Mouse (Mus musculus) left cerebral cortex, postnatal 36 days (tissue): ENCODE data around the gene a. TPM values are rescaled to one million over a fixed set of nuclear protein-coding genes. Genes with fewer than 3 reads are reported as not detected.
A peak's percentile ranks its signal among the peaks of the same experiment; 100 is the strongest.

Source experiments
- DNase-seq, 2 experiments: peaks; one replicate each; pipeline ENCODE4 v3.0.0; 2021 to 2022; ENCODE audit warnings: low spot score in 2 of 2, mixed read lengths in 1 of 2
- intact Hi-C: fragments of 180-260 bp; cut with DNase I; formaldehyde crosslinking; loops from one replicate; pipeline ENCODE4 v1.15.1; 2025
- total RNA-seq, 2 experiments: library from RNA; stranded (reverse); gene quantifications; 2 replicates each; pipeline ENCODE4 v1.2.3; 2021

Gene a
- not detected for total RNA-seq

DNA sequence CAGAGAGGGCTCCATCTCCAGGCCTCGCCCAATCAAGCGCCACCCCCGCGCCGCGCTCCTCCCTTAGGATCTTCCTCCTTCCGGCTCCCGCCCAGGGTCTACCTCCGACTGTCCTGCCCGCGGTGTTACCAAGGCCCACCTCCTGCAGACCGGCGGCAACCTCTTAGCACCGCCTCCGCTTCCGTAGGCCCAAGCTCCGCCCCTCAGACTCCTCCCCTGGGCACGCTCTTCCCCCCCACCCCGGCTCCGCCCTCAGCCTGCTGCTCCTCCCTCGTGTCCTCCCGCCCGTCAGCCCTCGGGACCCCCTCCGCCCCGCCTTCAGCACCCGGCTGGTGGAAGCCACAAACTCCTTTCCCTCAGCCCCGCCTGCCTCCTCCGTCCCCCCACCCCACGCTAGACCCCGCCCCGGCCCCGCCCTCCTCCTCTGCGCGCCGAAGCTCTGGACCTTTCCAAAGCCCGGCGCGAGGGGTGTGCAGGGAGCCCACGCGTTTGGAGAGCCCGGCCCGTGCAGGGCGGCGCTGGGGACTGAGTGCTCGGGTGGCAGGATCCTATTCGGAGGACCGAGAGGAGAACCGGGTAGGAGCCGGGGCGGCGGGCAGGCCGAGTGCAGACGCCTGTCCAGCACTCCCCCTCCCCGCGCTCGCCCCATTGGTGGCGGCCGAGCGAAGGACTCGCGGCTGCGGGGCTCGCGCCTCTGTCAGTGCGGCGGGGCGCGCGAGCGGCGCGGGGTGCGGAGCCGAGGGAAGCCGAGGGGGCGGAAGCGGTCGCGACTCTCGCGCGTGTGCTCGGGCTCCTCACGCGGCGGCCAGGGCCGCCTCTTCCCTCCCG lies at the start of gene a, which contains the start of gene Raly:
a (plus strand) TSS at position 747 of the 828 bp plus-strand sequence.
Raly (plus strand) TSS at position 441 of the 828 bp plus-strand sequence.
- intact Hi-C loops: loop anchor here (5.0 kb wide), 1 partner anchor 61 kb away; no protein-coding TSS in a partner anchor

DNA sequence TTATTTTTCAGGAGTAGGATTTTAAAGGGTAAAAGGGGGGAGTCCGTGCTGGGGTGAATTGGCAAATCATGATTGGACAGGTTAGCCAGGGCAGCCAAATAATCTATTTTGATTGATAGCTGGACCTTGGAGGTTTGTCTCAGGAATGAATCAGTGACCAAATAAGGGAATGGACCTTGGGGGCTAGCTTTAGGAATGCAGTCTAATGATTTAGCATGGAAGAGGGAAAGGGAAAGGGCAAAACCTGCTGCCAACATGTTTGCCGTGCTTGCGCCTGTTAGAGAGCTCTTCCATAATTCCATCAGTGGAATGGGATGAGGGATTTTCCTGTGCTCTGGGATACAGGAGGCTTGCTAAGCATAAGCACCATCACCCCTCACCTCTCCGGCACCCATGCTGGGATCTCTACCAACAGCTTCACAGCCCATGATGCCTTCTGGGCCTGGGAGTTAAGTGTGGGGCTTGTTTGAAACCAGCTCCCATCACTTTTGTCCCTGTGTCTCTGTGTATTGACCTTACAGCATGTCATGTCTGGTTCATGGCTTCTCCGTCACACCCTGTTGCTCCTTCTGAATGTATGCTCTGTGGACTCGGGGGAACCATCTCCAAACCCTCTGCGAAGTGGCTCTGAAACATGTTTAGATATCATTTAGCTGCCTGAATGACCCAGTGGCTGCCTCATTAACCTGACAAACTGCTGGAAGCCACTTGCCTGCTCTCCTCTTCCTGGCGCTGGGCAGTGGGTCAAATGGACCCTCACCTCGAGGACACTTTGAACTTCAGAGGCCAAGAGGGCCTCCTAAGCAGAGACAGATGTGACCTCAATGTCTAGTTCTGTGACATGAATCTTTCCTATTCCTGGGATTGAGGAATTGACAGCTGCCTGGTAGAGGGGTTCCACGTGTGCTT lies 48.0 kb upstream of the a start:
- DNase-seq: no peak
- intact Hi-C loops: no loop called here

More for the DNA sequence above, at the start of gene a, which contains the start of gene Raly:
- DNase-seq: peak; percentile 94

DNA sequence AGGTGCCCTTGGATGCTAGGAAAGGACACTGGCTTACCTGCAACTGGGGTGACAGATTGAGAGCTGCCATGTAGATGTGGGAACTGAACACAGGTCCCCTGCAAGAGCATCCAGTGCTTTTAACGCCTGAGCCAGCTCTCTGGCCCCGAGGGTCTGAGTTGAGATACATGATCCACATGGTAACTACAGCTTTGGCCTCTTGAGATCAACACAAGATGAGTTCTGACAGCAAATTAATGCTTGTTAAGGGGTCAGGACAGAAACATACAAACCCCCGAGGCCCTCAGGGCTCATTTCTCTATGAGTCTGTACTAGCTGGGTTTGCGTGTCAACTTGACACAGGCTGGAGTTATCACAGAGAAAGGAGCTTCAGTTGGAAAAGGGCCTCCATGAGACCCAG lies 47.3 kb upstream of the a start:
- intact Hi-C loops: no loop called here
- no peak for DNase-seq

DNA sequence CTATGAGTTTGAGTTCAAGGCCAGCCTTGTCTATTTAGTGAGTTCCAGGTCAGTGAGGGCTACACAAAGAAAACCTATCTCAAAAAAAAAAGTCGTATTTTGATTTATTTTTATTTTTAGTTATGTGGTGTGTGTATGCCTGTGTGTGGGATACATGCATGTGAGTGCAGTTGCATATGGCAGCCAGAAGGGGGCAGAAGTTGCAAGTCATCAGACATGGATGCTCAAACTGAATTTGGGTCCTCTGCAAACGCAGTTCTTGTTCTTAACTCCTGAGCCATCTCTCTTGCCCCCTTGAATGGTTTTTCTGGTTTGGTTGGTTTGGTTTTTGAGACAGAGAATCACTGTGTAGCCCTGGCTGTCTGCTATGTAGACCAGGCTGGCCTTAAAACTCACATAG lies 42.8 kb upstream of the a start:
- intact Hi-C loops: no loop called here
- no peak for DNase-seq

DNA sequence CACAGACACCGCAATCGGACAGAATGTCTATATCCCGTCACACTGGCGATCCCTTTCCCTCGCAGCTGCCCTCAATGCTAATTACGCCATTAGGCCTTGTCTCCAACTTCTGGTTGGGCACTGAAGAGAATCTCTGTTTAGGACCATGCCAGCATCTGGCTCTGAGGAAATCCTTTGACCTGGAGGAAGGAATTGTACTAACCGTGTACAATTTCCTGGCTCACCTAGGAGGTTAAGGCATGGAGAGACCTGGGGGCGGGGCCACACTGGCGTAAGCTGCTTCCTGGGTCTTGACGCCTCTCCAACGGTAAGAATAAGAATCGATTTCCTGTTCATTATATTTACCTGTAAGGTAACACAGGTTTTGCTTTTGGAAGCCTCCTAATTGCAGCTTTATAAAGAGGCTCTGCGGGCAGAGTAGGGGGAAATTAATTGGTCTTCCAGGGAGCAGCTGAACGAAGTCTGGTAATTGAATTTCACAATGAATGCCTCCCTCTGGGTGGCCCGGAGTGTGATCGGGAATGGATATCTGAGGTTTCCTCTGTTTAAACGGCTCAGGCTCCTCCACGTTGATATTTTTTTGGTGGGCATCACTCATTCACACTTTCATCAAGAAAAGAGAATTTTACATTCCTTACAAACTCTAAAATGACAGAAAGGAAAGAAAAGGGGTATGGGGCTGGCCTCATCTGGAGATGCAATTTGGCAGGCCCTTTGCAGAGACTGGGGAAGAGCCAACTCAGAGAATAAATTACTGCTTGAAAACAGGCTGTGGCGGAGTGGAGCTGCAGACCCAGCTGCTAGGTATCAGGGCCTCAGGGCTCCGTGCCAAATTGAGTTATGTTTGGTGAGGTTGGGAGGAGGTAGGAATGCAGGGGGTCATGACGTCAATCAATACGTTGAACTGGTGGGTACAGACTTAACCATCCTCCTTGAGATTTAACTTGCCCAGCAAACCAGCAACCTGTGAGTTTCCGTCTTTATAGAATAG lies 41.9 kb upstream of the a start:
- no peak for DNase-seq
- intact Hi-C loops: no loop called here

DNA sequence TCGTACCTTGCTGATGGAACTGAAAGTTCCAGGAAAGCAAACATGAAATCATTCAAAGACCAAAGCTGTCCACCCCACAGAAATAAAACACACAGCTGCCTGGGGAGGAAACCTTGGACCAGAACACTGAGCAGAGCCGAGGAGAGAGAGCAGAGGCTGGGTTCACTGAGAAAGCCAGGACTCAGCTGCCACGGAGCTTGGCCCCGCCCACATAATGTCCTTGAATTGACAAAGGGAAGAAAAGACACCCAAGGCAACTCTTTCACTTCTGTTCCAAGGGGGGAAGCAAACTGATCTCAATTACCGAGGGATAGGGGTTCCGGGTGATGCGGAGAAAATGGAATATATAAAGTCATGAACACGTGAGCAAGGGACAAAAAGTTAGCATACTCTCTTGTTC lies 39.3 kb upstream of the a start:
- intact Hi-C loops: no loop called here
- no peak for DNase-seq

DNA sequence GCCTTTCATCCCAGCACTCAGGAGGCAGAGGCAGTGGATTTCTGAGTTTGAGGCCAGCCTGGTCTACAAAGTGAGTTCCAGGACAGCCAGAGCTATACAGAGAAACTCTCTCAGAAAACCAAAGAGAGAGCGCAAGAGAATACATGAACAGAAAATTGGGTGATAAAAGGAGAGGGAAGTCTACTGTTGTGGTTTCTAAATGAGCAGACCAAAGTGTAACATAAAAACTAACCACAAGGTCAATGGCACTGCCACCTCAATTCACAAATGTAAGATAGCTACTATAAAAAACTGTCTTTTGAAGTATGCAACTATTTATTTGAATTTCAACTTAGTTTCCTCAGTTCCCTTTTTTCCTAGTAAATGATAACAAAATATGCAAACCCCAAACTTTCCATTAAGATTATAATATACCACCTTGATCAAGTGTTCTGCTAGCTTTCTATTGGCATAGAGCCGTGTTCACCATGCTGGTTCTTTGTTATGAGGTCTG lies 37.1 kb upstream of the a start:
- intact Hi-C loops: no loop called here
- DNase-seq: no peak

DNA sequence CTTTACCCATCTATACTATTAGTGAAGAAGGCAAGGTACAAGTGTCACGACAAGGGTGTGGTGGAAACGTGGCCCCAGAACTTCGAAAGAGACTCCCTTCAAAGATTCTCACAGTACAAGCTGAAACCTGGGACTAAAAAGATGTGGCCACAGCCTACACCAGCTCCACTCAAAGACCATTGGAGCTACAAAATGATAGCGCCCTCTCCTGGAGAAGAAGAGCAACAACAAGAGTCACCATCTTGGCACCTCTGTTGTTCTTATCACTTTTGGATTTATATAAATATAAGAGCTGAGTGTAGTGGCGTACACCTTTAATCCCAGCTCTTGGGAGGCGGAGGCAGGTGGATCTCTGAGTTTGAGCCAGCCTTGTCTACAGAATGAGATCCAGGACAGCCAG lies 35.4 kb upstream of the a start:
- intact Hi-C loops: loop anchor here (5.0 kb wide), 1 partner anchor 43 kb away; no protein-coding TSS in a partner anchor
- no peak for DNase-seq

DNA sequence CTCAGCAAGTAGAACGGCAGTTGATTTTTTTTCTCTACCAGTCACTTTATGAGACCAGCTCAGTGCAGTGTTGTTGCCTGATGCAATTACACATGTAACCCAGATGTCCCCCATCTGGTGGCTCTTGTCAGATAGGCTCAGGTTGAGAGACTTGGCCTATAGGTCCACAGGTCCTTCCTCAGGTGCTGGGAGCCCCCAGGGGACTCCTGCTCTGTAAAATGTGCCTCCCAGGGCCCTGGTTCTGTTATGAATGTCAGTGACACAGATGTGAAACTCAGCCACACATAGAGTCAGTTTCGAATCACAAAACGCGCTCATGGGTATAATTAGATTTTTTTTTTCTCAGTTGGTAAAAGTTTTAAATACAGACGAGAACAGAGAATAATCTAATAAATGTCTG lies 33.5 kb upstream of the a start:
- intact Hi-C loops: loop anchor here (5.0 kb wide), 1 partner anchor 45 kb away; no protein-coding TSS in a partner anchor
- no peak for DNase-seq

DNA sequence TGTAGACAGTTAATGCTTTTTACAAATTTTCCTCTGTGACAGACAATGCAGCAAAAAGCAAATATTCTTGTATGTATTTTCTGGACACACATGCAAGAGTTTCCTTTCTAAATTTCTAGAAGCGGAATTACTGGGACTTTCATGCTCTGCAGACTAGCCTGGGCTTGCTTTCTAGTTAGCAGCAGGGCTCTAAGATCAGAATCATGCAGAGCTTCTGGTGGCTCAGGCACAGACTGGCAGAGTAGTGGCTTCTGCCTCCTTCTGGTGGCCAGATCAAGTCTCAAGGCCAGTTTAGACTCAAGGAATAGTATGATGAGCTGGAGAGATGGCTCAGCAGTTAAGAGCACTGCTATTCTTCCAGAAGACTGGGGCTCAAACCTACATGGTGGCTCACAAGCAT lies 32.7 kb upstream of the a start:
- no peak for DNase-seq
- intact Hi-C loops: loop anchor here (5.0 kb wide), 1 partner anchor 46 kb away; no protein-coding TSS in a partner anchor

DNA sequence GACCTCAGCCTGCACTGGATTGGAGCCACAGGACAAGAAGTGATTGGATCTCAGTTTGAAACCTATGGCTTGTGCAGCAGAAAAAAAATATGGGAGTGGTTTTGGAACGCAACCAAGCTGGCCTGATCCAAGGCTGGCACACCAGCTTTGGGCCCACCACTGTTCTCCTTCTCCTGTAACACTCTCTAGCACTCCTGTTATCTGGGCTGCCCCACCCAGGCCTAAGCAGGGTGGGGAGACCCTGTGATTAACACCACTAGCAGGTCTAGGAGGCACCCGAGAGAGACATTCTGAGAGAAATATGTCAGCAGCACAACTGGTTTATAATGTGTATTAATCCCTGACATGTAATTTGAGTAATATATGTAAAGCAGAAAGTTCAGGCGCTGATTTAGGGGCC lies 28.0 kb upstream of the a start:
- intact Hi-C loops: no loop called here
- DNase-seq: no peak

DNA sequence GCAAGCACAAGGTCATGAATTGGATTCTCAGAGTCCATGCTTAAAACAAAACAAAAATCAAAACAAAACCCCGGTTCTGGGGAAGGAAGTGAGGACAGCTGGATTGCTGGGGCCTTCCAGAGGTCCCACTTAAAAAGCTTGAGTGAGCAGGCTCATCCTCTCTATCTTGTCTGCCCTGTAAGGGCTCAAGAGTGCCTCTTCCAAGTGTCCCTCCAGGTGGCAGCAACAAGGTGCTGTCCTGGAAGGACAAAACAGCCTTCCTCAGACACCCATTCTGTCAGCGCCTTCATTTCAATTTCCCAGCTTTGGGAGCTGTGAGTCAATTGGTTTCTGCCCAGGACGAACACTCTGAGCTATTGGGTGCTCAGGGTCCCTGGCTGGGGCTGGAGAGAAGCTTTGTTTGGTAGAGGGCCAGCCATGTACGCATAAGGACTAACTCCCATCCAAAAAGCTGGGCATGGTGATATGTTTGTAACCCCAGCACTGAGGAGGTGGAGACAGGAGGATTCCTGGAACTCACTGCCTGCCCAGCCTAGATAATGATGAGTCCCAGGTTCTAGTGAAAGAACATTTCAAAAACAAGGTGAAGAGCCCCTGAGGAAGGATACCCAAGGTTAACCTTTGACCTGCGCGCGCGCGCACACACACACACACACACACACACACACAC lies 26.2 kb upstream of the a start:
- intact Hi-C loops: no loop called here
- DNase-seq: no peak

DNA sequence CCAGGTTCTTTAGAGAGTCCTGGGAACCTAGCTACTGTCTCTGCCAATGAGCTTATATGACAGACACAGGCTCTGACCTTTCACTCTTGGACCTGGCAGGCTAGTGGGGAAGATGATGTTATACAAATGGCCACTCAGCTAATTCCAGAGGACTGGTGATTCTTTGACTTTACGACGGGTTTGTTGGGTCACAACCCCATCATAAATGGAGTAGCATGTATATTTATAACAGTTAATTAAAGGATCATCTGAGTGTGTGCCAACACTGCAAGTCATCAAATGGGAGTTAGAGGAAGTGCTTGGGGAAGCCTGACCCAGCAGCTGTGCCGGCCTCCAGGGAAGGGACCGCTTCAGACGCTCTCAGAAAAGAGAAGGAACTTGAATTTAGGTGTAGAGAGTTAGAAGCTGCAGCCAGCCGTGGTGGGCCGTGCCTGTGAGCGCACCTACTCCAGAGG lies 25.6 kb upstream of the a start:
- intact Hi-C loops: no loop called here
- DNase-seq: no peak

DNA sequence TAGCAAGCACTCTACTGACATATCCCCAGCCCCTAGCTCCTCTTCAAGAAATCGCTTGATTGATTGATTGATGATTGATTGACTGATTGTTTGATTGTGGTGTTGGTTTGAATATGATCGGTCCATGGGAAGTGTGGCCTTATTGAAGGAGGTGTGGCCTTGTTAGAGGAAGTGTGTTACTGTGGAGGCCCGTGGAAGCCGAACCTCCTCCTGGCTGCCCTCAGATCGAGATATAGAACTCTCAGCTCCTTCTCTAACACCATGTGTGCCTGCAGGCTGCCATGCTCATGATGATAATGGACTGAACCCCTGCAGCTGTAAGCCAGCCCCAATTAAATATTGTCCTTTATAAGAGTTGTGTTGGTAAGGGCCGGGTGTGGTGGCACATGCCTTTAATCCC lies 24.2 kb upstream of the a start:
- intact Hi-C loops: no loop called here
- no peak for DNase-seq

DNA sequence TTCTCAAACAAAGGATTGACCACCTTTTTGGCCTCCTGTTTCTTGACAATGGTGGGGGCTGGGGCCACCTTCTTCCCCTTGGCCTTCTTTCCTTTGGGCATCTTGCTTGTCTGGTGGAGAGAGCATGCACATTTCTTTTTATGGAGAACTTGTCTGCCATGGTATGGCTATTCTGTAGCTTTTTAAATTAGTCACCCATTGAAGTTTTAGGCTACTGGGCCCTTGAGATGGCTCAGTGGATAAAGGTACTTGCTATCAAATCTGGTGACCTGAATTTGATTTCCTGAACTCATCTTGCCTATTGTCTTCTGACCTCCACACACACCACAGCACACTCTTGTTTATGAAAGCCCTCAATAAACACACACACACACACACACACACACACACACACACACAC lies 21.3 kb upstream of the a start, which contains the start of gene Gm14214:
Gm14214 (minus strand) TSS at position 101 of the 400 bp plus-strand sequence.
- intact Hi-C loops: no loop called here
- no peak for DNase-seq

DNA sequence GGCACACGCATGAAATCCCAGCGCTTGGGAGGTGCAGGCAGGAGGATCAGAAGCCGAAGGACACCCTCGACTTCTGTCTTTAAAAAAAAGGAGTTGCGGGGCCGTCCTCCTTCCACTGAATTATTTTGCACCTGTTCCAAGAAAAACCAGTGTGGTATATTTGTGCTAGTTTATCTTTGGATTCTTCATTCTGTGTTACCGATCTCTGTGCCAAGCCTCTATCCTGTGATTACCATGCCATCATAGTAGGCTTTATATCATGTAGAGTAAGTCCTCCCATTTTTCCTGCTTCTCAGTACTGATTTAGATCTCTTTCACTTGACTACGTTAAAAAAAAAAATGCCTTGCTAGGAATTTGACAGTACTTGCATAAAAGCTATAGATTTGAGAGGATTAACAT lies 19.6 kb upstream of the a start:
- intact Hi-C loops: no loop called here
- DNase-seq: no peak

DNA sequence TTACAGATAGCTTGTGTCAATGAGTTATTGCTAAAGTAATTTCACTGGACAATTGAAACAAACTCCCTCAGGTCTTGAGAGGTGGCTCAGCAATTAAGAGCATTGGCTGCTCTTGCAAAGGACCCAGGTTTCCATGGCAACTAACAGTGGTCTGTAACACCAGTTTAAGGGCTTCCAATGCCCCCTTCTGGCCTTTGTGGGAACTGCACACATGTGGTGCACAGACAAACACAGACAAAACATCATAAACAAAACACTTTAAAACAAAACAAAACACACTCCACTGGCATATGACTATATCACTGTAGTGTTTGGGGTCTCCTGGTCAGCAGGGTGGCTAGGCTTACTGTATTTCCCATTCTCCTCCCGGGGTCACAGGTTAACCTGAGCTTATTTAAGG lies 17.2 kb upstream of the a start:
- intact Hi-C loops: no loop called here
- DNase-seq: no peak

DNA sequence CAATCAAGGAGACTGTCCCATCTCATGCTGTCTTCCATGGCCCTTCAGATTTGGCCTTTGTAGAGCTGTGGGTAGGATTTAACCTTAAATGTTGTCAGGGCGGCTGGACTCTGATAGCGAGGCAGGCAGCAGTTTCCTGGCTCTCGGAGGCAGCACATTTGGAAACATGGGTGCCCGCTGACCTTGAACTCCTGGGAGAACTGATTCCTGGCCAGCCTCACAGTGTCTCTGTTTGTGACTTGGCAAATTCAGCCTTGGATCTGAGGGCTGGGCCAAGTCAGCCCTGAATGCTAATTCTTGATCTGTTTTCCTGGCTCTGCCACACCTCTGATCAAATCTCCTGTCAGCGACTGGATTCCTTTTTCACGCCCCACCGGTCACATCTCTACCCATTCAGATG lies 14.7 kb upstream of the a start:
- intact Hi-C loops: no loop called here
- no peak for DNase-seq
